ENCODE assay signal across 23 mouse cellular contexts in genomic region chr16:87777373-87777772, GRCm38 (mm10).
A peak's percentile ranks its signal among the peaks of the same experiment; 100 is the strongest.
DNase-seq lines count a peak whose midpoint lies in the region; ATAC-seq and TF ChIP-seq lines count a peak whose summit lies in the region.
"Had no signal": no experiment of that assay in that cellular context is flagged by ENCODE, and none has a peak within 500 bp of the region (broad histone marks: within the 10 kb centered on the region; RNA-seq: fewer than 3 reads in every experiment).

No protein-coding gene starts in this region.

- no peak overlapping the region for H3K9ac ChIP-seq in midbrain, embryonic 14.5 days (replicated peaks; ENCODE audit: low read length)
- no peak overlapping the region for H3K9ac ChIP-seq in stomach, postnatal 0 days (ENCODE audit: low read length)
- H3K9ac ChIP-seq: forebrain, embryonic 13.5 days; forebrain, postnatal 0 days; heart, embryonic 13.5 days; hindbrain, embryonic 15.5 days had no signal

- H3K4me3 ChIP-seq in thymus, adult 2 months (ENCODE audit: control insufficient read depth, insufficient read depth, low read length) = no peak overlapping the region
- H3K4me3 ChIP-seq in midbrain, embryonic 14.5 days (replicated peaks; ENCODE audit: low read depth, low read length) = no peak overlapping the region
- no peak overlapping the region for H3K4me3 ChIP-seq in stomach, postnatal 0 days (ENCODE audit: low read depth, low read length)
- H3K4me3 ChIP-seq: embryonic facial prominence, embryonic 10.5 days; forebrain, embryonic 13.5 days; gastrocnemius, adult 2 months; heart, embryonic 13.5 days; hindbrain, embryonic 15.5 days had no signal

- H3K4me2 ChIP-seq in midbrain, embryonic 14.5 days (ENCODE audit: low read length) = no peak overlapping the region
- no peak overlapping the region for H3K4me2 ChIP-seq in stomach, postnatal 0 days (replicated peaks; ENCODE audit: low read depth)
- H3K4me2 ChIP-seq: forebrain, embryonic 13.5 days; heart, embryonic 13.5 days; hindbrain, embryonic 15.5 days had no signal

- no peak for TF ChIP-seq CTCF in thymus, adult 2 months (IDR thresholded peaks at IDR 0.05; ENCODE audit: borderline replicate concordance, control insufficient read depth, extremely low read depth, insufficient read depth, low read length, poor library complexity)
- no peak for TF ChIP-seq CTCF in stomach, postnatal 0 days (IDR thresholded peaks at IDR 0.05; ENCODE audit: low read depth)

- H3K27me3 ChIP-seq in thymus, adult 2 months (ENCODE audit: control insufficient read depth, insufficient read depth, low read length) = no peaks in the 10 kb centered on the region
- no peaks in the 10 kb centered on the region for H3K27me3 ChIP-seq in midbrain, embryonic 14.5 days (ENCODE audit: control insufficient read depth, insufficient read depth, low read length)
- no peaks in the 10 kb centered on the region for H3K27me3 ChIP-seq in stomach, postnatal 0 days (ENCODE audit: control insufficient read depth, insufficient read depth, low read length)
- H3K27me3 ChIP-seq: CH12.LX; forebrain, embryonic 13.5 days; heart, embryonic 13.5 days; hindbrain, embryonic 15.5 days; Patski had no signal

- peak; percentile 78 for ATAC-seq in granulocyte monocyte progenitor cell, adult 5-6 weeks (replicated peaks; ENCODE audit: poor library complexity, severe bottlenecking)
- no peak for ATAC-seq in midbrain, embryonic 14.5 days (ENCODE audit: low FRiP score, low TSS enrichment)
- no peak for ATAC-seq in stomach, postnatal 0 days (ENCODE audit: low FRiP score, low TSS enrichment)
- ATAC-seq: forebrain, embryonic 13.5 days; forebrain, postnatal 0 days; Patski had no signal

- 34% methylated on average over 4 of the region's 4 CpGs for WGBS in thymus, adult 2 months
- 92% methylated on average over 4 of the region's 4 CpGs for WGBS in midbrain, embryonic 14.5 days
- WGBS in stomach, postnatal 0 days = 88% methylated on average over 4 of the region's 4 CpGs

- TF ChIP-seq EP300 in stomach, postnatal 0 days (optimal IDR thresholded peaks at IDR 0.05) = no peak

- no peak for TF ChIP-seq POLR2A in thymus, adult 2 months (IDR thresholded peaks at IDR 0.05; ENCODE audit: control insufficient read depth, extremely low read depth, insufficient read depth, low read length, poor library complexity)

- no peaks in the 10 kb centered on the region for H3K36me3 ChIP-seq in thymus, adult 2 months (ENCODE audit: control insufficient read depth, insufficient read depth, low read length)
- H3K36me3 ChIP-seq in midbrain, embryonic 14.5 days (ENCODE audit: control insufficient read depth, insufficient read depth, low read length) = no peaks in the 10 kb centered on the region
- no peaks in the 10 kb centered on the region for H3K36me3 ChIP-seq in stomach, postnatal 0 days (ENCODE audit: control insufficient read depth, insufficient read depth, low read length)
- H3K36me3 ChIP-seq: embryonic facial prominence, embryonic 10.5 days; heart, embryonic 13.5 days; hindbrain, embryonic 15.5 days had no signal

- H3K27ac ChIP-seq in thymus, adult 2 months (ENCODE audit: control insufficient read depth, insufficient read depth, low read length) = no peak overlapping the region
- no peak overlapping the region for H3K27ac ChIP-seq in midbrain, embryonic 14.5 days (replicated peaks; ENCODE audit: low read depth, low read length)
- no peak overlapping the region for H3K27ac ChIP-seq in stomach, postnatal 0 days (replicated peaks)
- H3K27ac ChIP-seq: embryonic facial prominence, embryonic 10.5 days; forebrain, embryonic 13.5 days; gastrocnemius, adult 2 months; heart, embryonic 13.5 days; hindbrain, embryonic 15.5 days had no signal

- H3K4me1 ChIP-seq in thymus, adult 2 months (replicated peaks; ENCODE audit: control insufficient read depth, insufficient read depth, low read length) = peaks cover 9% of the 10 kb centered on the region
- H3K4me1 ChIP-seq in midbrain, embryonic 14.5 days (ENCODE audit: control insufficient read depth, insufficient read depth, low read length) = 0 out of 2 replicates have a peak, but pooled peaks cover 3% of the 10 kb centered on the region
- no peaks in the 10 kb centered on the region for H3K4me1 ChIP-seq in stomach, postnatal 0 days (replicated peaks; ENCODE audit: control insufficient read depth, insufficient read depth)
- H3K4me1 ChIP-seq: embryonic facial prominence, embryonic 10.5 days; forebrain, embryonic 13.5 days; heart, embryonic 13.5 days had no signal

- peak; percentile 18 for DNase-seq in thymus, adult 2 months
- no peak for DNase-seq in thymus, postnatal 0 days (ENCODE audit: low spot score)
- peak; percentile 36 for DNase-seq in CD4-positive helper T cell, adult 2 months (ENCODE audit: low read depth, low spot score)
- DNase-seq in midbrain, embryonic 14.5 days = no peak
- no peak for DNase-seq in stomach, postnatal 0 days (ENCODE audit: low spot score)
- DNase-seq in kidney, adult 11 months = no peak
- DNase-seq: adrenal gland, adult 2 months; adrenal gland, postnatal 25 days; cerebellum, adult 18-20 months; cerebellum, adult 9-11 months; cerebellum, postnatal 36 days; forebrain, postnatal 0 days; gastrocnemius, adult 2 months; gastrocnemius, postnatal 25 days; heart, adult 11 months; heart, postnatal 36 days had no signal

- H3K9me3 ChIP-seq in midbrain, embryonic 14.5 days (ENCODE audit: control insufficient read depth, low read length) = no peaks in the 10 kb centered on the region
- no peaks in the 10 kb centered on the region for H3K9me3 ChIP-seq in stomach, postnatal 0 days (ENCODE audit: control insufficient read depth, low read length)
- H3K9me3 ChIP-seq: embryonic facial prominence, embryonic 10.5 days; forebrain, embryonic 13.5 days; heart, embryonic 13.5 days; hindbrain, embryonic 15.5 days had no signal

Comparison
In these comparisons a context has a peak if more than half of its experiments do, and no peak if none do; other contexts are left out.
1. DNase-seq: peak in thymus, adult 2 months (single experiment) and CD4-positive helper T cell, adult 2 months (single experiment); none in thymus, postnatal 0 days (single experiment), midbrain, embryonic 14.5 days (single experiment), stomach, postnatal 0 days (single experiment) and kidney, adult 11 months (single experiment).